Mouse (Mus musculus): ENCODE results near the gene Dnaaf5.
A peak's percentile ranks its signal among the peaks of the same experiment; 100 is the strongest.

Gene Dnaaf5

DNA sequence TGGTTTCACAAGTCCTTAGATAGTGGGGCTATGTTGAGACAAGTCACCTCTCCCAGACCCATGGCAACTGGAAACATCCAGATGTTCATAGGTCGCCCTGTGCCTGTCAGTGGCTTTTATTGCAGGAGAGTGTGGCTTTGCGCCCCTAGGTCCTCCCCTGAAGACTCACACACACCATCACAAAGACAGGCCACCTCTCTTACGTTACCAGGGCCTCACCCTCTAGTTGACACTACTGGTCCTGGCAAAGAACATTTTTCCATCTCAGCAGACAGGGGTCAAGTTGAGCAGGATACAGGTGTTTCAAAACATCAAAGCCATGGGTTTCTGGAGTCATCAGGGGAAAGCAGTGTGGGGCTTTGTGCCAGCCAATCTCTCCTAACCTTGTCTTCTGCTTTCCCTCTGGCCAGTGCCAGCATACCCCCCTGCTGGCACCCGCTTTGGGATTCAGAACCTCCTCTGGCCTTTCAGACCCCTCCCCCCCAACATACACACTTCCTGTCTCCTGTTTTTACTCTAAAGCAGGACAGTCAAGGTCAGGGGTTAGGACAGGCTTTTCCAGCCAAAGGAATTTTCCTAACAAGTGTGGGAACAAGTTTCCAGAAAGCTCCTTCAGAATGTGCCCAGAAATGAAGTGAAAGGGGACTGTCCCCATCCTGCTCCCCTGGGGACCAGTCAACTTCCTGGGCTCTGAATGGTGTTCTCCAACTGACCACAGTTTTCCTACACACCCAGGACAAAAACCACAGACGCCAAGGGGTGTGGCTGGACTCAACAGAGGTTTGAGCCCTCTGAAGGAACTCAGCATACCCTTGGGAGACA is 31.7 kb upstream of the Dnaaf5 start:
- no peak for TF ChIP-seq CTCF (conservative IDR thresholded peaks at IDR 0.05; ENCODE audit: low read length)
- TF ChIP-seq POU5F1 (IDR thresholded peaks at IDR 0.05; ENCODE audit: borderline replicate concordance, low read length), result no peak
- TF ChIP-seq NANOG (IDR thresholded peaks at IDR 0.05; ENCODE audit: borderline replicate concordance, low read length), result no peak
- H3K27me3 ChIP-seq (ENCODE audit: insufficient read depth, low read length), result no peaks in the 10 kb centered on the region; the same call in 1 of the 2 replicates

DNA sequence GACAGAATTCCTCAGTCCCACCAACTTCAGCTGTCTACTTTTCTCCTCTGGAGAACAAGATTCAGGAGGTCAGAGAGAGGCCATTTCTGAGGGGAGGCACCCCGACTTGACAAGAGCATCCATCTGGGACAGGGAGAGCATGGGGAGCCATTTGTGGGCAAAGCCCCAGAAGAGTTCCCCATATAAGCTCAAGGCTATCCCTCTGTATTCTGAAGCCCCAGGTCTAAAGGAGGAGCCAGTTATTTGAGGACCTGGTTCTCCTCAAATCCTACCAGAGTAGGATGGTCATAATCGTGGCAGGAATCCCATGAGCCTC is 31.1 kb upstream of the Dnaaf5 start:
- Histone ChIP-seq H3K36me3 (ENCODE audit: insufficient read depth, low read length) (no peaks in the 10 kb centered on the region), H3K9me3 (ENCODE audit: low read length) (no peaks in the 10 kb centered on the region; the same call in 1 of the 2 replicates), H3K4me1 (replicated peaks; ENCODE audit: low read depth, low read length) (peaks cover 23% of the 10 kb centered on the region), H3K4me3 (replicated peaks; ENCODE audit: low read length) (no peak overlapping the region), H3K27me3 (ENCODE audit: insufficient read depth, low read length) (no peaks in the 10 kb centered on the region; the same call in 1 of the 2 replicates)
- no peak for TF ChIP-seq NANOG (IDR thresholded peaks at IDR 0.05; ENCODE audit: borderline replicate concordance, low read length)
- no peak for TF ChIP-seq CTCF (conservative IDR thresholded peaks at IDR 0.05; ENCODE audit: low read length)
- no peak for TF ChIP-seq POU5F1 (IDR thresholded peaks at IDR 0.05; ENCODE audit: borderline replicate concordance, low read length)

More for the DNA sequence above, 31.7 kb upstream of the Dnaaf5 start:
- H3K9me3 ChIP-seq (ENCODE audit: low read length), result no peaks in the 10 kb centered on the region; the same call in 1 of the 2 replicates
- no peak overlapping the region for H3K4me3 ChIP-seq (replicated peaks; ENCODE audit: low read length)
- H3K4me1 ChIP-seq (replicated peaks; ENCODE audit: low read depth, low read length), result peaks cover 21% of the 10 kb centered on the region
- no peaks in the 10 kb centered on the region for H3K36me3 ChIP-seq (ENCODE audit: insufficient read depth, low read length)

DNA sequence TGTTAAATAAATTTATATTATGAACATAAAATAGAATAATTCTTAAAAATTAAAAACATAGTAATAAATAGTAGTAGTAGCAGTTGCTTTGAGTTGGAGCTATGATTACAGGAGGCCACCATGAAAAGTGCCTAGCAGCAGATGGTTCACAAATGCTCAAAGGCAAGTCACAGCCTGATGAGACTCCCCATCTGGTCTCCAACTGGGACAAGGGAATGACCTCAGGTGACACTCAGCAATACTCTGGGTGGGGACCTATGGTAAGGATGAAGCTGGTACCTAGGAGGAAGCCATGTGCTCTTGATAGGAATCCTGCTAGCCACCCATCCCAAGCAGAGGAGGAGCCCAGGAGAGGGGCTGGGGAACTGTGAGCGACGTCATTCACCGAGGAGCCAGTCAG is 24.3 kb upstream of the Dnaaf5 start:
- Histone ChIP-seq H3K4me1 (replicated peaks; ENCODE audit: low read depth, low read length) (peaks cover 21% of the 10 kb centered on the region), H3K27me3 (ENCODE audit: insufficient read depth, low read length) (peaks cover 32% of the 10 kb centered on the region), H3K36me3 (ENCODE audit: insufficient read depth, low read length) (no peaks in the 10 kb centered on the region), H3K4me3 (replicated peaks; ENCODE audit: low read length) (no peak overlapping the region), H3K9me3 (ENCODE audit: low read length) (no peaks in the 10 kb centered on the region; the same call in 1 of the 2 replicates)
- TF ChIP-seq NANOG (IDR thresholded peaks at IDR 0.05; ENCODE audit: borderline replicate concordance, low read length), result no peak
- TF ChIP-seq POU5F1 (IDR thresholded peaks at IDR 0.05; ENCODE audit: borderline replicate concordance, low read length), result no peak
- no peak for TF ChIP-seq CTCF (conservative IDR thresholded peaks at IDR 0.05; ENCODE audit: low read length)

DNA sequence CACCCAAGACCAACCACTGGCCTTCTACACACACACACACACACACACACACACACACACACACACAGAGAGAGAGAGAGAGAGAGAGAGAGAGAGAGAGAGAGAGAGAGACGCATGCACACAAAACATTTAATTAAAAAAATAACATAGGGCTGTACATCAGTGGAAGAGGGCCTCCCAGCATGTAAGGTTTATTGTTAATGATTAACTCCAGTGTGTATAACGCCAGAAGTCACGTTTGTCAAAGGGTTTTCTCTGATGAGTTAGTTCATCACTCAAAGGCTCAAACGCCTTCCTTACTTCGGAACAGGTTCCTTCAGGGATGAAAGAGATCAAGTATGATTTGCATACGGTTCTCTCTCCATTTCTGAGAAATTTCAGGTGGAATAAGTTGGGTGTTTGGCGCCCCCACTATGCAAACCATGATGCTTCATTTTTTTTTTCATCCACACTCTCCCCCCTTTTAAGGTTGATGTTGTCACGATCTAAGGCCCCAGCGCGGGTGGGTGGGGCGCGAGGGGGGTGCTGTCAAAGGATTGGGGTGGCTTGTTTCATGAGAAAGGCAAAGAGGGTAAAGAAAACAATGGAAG is 21.5 kb upstream of the Dnaaf5 start:
- peaks cover 3% of the 10 kb centered on the region; the same call in 1 of the 2 replicates for H3K9me3 ChIP-seq (ENCODE audit: low read length)
- TF ChIP-seq NANOG (IDR thresholded peaks at IDR 0.05; ENCODE audit: borderline replicate concordance, low read length) (no peak), CTCF (conservative IDR thresholded peaks at IDR 0.05; ENCODE audit: low read length) (no peak), POU5F1 (IDR thresholded peaks at IDR 0.05; ENCODE audit: borderline replicate concordance, low read length) (no peak)
- peaks cover 19% of the 10 kb centered on the region for H3K4me1 ChIP-seq (replicated peaks; ENCODE audit: low read depth, low read length)

DNA sequence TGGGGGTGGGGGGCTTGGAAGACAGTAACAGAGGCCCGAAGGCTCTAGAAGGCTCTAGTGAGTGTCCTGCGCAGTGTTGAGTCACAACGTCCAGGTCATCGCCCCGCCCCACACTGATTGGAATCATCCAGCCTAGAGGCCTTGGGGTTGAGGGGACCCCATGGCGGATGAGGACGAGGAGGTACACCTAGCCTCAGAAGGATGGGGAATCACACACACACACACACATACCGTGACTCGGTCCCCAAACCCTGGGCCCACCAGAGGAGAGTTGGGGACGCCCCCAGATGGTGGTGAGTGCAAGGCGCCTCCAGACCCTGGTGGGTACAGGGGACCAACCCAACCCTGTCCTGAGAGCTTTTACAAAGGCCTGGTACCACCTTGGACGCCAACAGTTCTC is 20.9 kb upstream of the Dnaaf5 start:
- peaks cover 47% of the 10 kb centered on the region for H3K27me3 ChIP-seq (ENCODE audit: insufficient read depth, low read length)
- TF ChIP-seq POU5F1 (IDR thresholded peaks at IDR 0.05; ENCODE audit: borderline replicate concordance, low read length) (no peak), CTCF (conservative IDR thresholded peaks at IDR 0.05; ENCODE audit: low read length) (no peak), NANOG (IDR thresholded peaks at IDR 0.05; ENCODE audit: borderline replicate concordance, low read length) (no peak)
- H3K4me1 ChIP-seq (replicated peaks; ENCODE audit: low read depth, low read length), result peaks cover 20% of the 10 kb centered on the region

More for the DNA sequence above, 21.5 kb upstream of the Dnaaf5 start:
- Histone ChIP-seq H3K36me3 (ENCODE audit: insufficient read depth, low read length) (no peaks in the 10 kb centered on the region), H3K4me3 (replicated peaks; ENCODE audit: low read length) (peak overlapping the region; percentile 70; the same call in 1 of the 2 replicates), H3K27me3 (ENCODE audit: insufficient read depth, low read length) (peaks cover 47% of the 10 kb centered on the region)

DNA sequence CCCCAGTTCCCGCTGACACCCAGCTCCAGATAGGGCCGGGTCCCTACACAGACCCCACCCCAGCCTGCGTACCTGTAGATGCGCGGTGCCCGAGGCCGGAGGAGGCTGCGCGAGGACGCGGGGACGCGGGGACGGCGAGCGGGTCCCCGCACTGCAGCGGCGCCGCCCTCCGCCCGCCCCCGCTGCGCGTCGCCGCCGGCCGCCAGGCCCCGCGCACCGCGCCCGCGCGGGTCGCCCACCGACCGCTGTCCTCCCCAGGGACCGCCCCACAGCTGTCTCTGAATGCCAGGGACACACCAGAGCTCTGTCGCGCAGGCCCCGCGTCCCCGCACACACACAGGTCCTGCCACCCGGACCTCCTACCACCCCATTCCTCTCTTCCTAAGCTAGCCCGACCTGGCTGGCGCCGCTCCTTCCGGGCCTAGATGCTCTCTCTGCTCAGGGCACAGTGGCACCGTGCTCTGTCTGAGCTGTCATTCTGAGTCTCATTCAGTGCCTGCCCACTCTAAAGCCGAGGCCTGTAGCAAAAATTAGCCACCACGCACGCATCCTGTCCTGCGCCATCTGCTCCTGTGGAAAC is 20.4 kb upstream of the Dnaaf5 start:
- Histone ChIP-seq H3K4me3 (replicated peaks; ENCODE audit: low read length) (peak overlapping the region; percentile 70), H3K4me1 (replicated peaks; ENCODE audit: low read depth, low read length) (peaks cover 26% of the 10 kb centered on the region), H3K36me3 (ENCODE audit: insufficient read depth, low read length) (no peaks in the 10 kb centered on the region), H3K27me3 (ENCODE audit: insufficient read depth, low read length) (peaks cover 47% of the 10 kb centered on the region), H3K9me3 (ENCODE audit: low read length) (peaks cover 9% of the 10 kb centered on the region)
- TF ChIP-seq CTCF (conservative IDR thresholded peaks at IDR 0.05; ENCODE audit: low read length) (no peak), NANOG (IDR thresholded peaks at IDR 0.05; ENCODE audit: borderline replicate concordance, low read length) (no peak), POU5F1 (IDR thresholded peaks at IDR 0.05; ENCODE audit: borderline replicate concordance, low read length) (no peak)

More for the DNA sequence above, 20.9 kb upstream of the Dnaaf5 start:
- Histone ChIP-seq H3K36me3 (ENCODE audit: insufficient read depth, low read length) (no peaks in the 10 kb centered on the region), H3K9me3 (ENCODE audit: low read length) (peaks cover 5% of the 10 kb centered on the region), H3K4me3 (replicated peaks; ENCODE audit: low read length) (peak overlapping the region; percentile 70)

DNA sequence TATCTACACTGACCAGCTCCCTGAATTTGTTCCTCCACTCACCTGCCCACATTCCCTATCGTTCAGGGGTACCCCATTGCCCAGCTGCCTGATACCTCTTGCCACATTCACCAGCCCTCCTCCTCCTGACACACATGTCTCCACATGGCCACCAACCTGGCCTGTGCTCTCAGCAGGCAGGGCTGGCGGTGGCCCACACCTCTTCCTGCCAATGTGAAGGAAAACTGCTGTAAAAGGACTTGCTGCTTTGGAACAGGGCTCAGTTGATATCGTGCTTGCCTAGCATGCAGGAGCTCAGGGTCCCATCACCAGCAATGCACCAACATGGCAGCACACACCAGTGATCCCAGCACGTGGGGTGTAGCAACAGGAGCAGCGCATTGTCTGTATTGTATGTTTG is 19.7 kb upstream of the Dnaaf5 start:
- no peak for TF ChIP-seq CTCF (conservative IDR thresholded peaks at IDR 0.05; ENCODE audit: low read length)
- no peak for TF ChIP-seq NANOG (IDR thresholded peaks at IDR 0.05; ENCODE audit: borderline replicate concordance, low read length)
- no peak for TF ChIP-seq POU5F1 (IDR thresholded peaks at IDR 0.05; ENCODE audit: borderline replicate concordance, low read length)
- peaks cover 29% of the 10 kb centered on the region for H3K4me1 ChIP-seq (replicated peaks; ENCODE audit: low read depth, low read length)
- H3K36me3 ChIP-seq (ENCODE audit: insufficient read depth, low read length), result no peaks in the 10 kb centered on the region
- peaks cover 9% of the 10 kb centered on the region for H3K9me3 ChIP-seq (ENCODE audit: low read length)
- H3K27me3 ChIP-seq (ENCODE audit: insufficient read depth, low read length), result peaks cover 47% of the 10 kb centered on the region
- peak overlapping the region; percentile 70 for H3K4me3 ChIP-seq (replicated peaks; ENCODE audit: low read length)

DNA sequence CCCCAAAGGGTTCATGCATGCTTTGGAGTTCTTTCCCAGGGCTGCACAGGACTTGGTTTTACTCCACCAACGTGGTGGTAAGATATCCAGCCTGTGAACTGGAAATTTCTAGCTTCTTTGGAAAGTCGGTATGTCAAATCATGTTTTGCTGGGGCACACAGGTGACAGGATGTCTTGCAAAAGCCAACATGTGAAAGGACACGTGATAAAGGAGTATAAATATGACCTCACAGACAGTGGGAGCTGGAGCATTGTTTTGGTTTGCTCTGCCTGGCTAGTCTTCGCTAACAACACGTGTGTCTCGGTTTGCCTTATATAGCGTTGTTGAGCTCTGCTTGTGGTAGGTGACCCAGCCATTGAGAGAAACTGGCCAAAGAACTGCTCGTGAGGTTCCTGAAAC is 15.5 kb upstream of the Dnaaf5 start:
- H3K36me3 ChIP-seq (ENCODE audit: insufficient read depth, low read length), result no peaks in the 10 kb centered on the region
- peaks cover 9% of the 10 kb centered on the region for H3K9me3 ChIP-seq (ENCODE audit: low read length)
- TF ChIP-seq NANOG (IDR thresholded peaks at IDR 0.05; ENCODE audit: borderline replicate concordance, low read length) (no peak), CTCF (conservative IDR thresholded peaks at IDR 0.05; ENCODE audit: low read length) (no peak), POU5F1 (IDR thresholded peaks at IDR 0.05; ENCODE audit: borderline replicate concordance, low read length) (no peak)
- H3K27me3 ChIP-seq (ENCODE audit: insufficient read depth, low read length), result peaks cover 24% of the 10 kb centered on the region
- H3K4me1 ChIP-seq (replicated peaks; ENCODE audit: low read depth, low read length), result peaks cover 33% of the 10 kb centered on the region
- no peak overlapping the region for H3K4me3 ChIP-seq (replicated peaks; ENCODE audit: low read length)
